Mouse (Mus musculus) brain, embryonic 18.5 days (tissue): ENCODE results near the gene Glis1.

Source experiments
- DNase-seq: peaks from one replicate; pipeline ENCODE4 v3.0.0-alpha.2; 2012; ENCODE audit warnings: low read depth, low spot score

Glis1 gene

GRCm38 (mm10) chr4:107452266-107453015 lies 18.1 kb downstream of the Glis1 start:
- no peak for DNase-seq

GRCm38 (mm10) chr4:107453141-107453984 lies 19.0 kb downstream of the Glis1 start:
- peak; percentile 40 for DNase-seq

- no peak for DNase-seq
Observed at GRCm38 (mm10) chr4:107457602-107458001, 23.2 kb downstream of the Glis1 start.

GRCm38 (mm10) chr4:107458907-107459306 lies 24.5 kb downstream of the Glis1 start:
- no peak for DNase-seq

GRCm38 (mm10) chr4:107459461-107459860 lies 25.1 kb downstream of the Glis1 start:
- DNase-seq, result no peak

GRCm38 (mm10) chr4:107460468-107460867 lies 26.1 kb downstream of the Glis1 start:
- no peak for DNase-seq

- DNase-seq, result no peak
Observed at GRCm38 (mm10) chr4:107467831-107468230, 33.4 kb downstream of the Glis1 start.

GRCm38 (mm10) chr4:107468264-107468663 lies 33.9 kb downstream of the Glis1 start:
- DNase-seq, result no peak

- DNase-seq, result no peak
Observed at GRCm38 (mm10) chr4:107468768-107469167, 34.4 kb downstream of the Glis1 start.

- DNase-seq, result no peak
Observed at GRCm38 (mm10) chr4:107476266-107476665, 41.9 kb downstream of the Glis1 start.

- no peak for DNase-seq
Observed at GRCm38 (mm10) chr4:107479015-107479414, 44.6 kb downstream of the Glis1 start.

- DNase-seq, result no peak
Observed at GRCm38 (mm10) chr4:107482541-107482940, 48.1 kb downstream of the Glis1 start.

GRCm38 (mm10) chr4:107483556-107484220 lies 49.3 kb downstream of the Glis1 start:
- DNase-seq, result no peak

- DNase-seq, result no peak
Observed at GRCm38 (mm10) chr4:107484221-107484575, 49.8 kb downstream of the Glis1 start.

GRCm38 (mm10) chr4:107485903-107486302 lies 51.5 kb downstream of the Glis1 start:
- no peak for DNase-seq

GRCm38 (mm10) chr4:107489121-107489840 lies 54.9 kb downstream of the Glis1 start:
- no peak for DNase-seq

- DNase-seq, result no peak
Observed at GRCm38 (mm10) chr4:107492991-107493390, 58.6 kb downstream of the Glis1 start.

GRCm38 (mm10) chr4:107495751-107496430 lies 61.5 kb downstream of the Glis1 start:
- no peak for DNase-seq

- no peak for DNase-seq
Observed at GRCm38 (mm10) chr4:107497430-107497935, 63.1 kb downstream of the Glis1 start.

GRCm38 (mm10) chr4:107502601-107503051 lies 68.2 kb downstream of the Glis1 start:
- DNase-seq, result no peak

GRCm38 (mm10) chr4:107514981-107515380 lies 80.6 kb downstream of the Glis1 start:
- DNase-seq, result no peak
